Mouse (Mus musculus) thymus, postnatal 10 days (tissue): ENCODE measurements at regions not wholly inside any gene's neighbourhood (a gene's known extent, or its start where the extent isn't known, plus 50 kb on each side); places are given as distances from the start of the nearest gene placed in this dataset.

Source experiments
- DNase-seq, 2 experiments: peaks; one replicate each; pipeline ENCODE4 v3.0.0; 2021; ENCODE audit warnings: low spot score in 2 of 2

- no peak for DNase-seq
Observed at GRCm38 (mm10) chr14:61819251-61819650, 212.0 kb downstream of the Kcnrg start.

- DNase-seq: no peak
Observed at GRCm38 (mm10) chr14:61834291-61834936, 227.2 kb downstream of the Kcnrg start.

DNA sequence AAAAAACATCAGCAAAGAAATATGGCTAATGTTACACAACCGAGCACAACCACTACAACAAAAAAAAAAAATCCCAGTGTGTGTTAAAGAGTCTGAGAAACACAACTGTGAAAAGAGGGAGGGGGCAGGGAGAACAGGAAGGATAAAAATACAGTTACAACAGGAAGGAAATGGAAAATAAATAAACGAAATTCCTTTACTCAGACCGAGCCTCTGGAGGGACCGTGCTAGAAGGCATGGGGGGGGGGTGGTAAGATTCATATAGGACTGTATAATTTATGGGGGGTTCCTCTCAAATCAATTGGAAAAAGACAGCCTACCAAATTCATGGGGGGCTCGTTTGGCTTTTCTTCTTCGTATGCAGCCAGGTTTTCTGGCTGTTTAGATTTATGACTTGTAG, 228.5 kb downstream of the Kcnrg start:
- DNase-seq: no peak

- no peak for DNase-seq
Observed at GRCm38 (mm10) chr14:61836231-61836630, 229.0 kb downstream of the Kcnrg start.

DNA sequence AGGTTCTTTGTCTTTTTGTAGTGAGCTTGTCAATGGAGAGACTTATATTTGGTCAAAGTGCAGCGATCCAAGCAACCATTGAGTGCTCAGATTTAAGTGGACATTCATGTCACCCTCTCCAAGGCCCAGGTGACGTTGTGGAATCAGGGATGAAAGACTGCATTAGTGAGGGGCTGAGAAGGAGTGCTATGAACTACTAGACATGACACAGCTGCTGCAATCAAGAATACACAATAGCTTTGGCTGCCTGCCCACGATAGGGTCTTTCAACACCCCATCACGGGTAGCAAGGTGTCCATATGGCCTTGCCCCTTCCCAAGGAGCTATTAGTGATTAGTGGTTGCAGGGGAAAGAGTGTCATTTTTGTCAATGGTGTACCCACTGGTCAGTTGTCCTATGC, 229.7 kb downstream of the Kcnrg start:
- no peak for DNase-seq

DNA sequence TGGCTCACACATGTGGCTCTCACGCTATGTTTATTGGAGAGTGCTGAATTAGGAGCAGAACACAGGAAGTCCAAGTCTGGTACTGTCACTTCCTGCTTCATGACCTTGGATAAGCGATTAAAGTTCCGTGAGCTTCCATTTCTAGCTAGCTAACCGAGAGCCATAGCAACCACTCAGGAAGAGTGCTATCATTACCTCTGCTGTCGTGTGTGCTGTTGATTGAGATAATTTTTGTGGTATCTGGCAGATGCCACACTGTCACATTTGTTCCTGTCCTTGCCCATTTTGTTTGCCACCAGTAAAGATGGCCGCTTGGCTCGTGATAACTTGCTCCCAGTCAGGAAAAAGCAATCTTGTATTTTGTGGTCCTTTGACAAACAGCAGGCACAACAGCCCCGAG, 230.6 kb downstream of the Kcnrg start:
- no peak for DNase-seq

GRCm38 (mm10) chr14:61842476-61842875, 235.2 kb downstream of the Kcnrg start:
- DNase-seq: no peak

- DNase-seq: no peak
Observed at GRCm38 (mm10) chr14:61846441-61846840, 239.2 kb downstream of the Kcnrg start.

GRCm38 (mm10) chr14:61850244-61850643, 243.0 kb downstream of the Kcnrg start:
- DNase-seq: no peak

- DNase-seq: no peak
Observed at GRCm38 (mm10) chr14:61857616-61858015, 250.4 kb downstream of the Kcnrg start.

GRCm38 (mm10) chr14:61860688-61861087, 253.4 kb downstream of the Kcnrg start:
- no peak for DNase-seq

- peak; percentile 8 to 26 for DNase-seq
Observed at GRCm38 (mm10) chr14:61861357-61861958, 254.2 kb downstream of the Kcnrg start.

- no peak for DNase-seq
Observed at GRCm38 (mm10) chr14:61862931-61863330, 255.7 kb downstream of the Kcnrg start.

- DNase-seq: no peak
Observed at GRCm38 (mm10) chr14:61863475-61863874, 256.2 kb downstream of the Kcnrg start.

- no peak for DNase-seq
Observed at GRCm38 (mm10) chr14:61866532-61867268, 259.4 kb downstream of the Kcnrg start.

GRCm38 (mm10) chr14:61874206-61874605, 266.9 kb downstream of the Kcnrg start:
- no peak for DNase-seq

DNA sequence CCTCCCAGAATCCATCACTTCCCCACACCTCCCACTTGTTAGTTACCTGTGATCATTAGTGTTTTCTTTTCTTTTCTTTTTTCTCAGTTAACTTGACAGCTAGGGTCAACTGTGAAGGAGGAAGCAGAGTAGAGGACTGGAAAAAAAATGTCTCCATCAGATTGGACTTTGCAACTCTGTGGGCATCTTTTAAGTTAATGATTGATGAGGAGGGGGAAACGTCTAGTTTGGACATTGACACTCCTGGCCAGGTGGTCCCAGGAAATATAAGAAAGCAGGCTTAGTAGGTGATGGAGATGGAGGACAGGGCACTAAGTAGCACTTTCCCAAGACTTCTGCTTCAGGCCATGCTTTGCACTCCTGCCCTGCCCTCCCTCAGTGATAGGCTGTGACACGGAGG, 272.2 kb downstream of the Kcnrg start:
- no peak for DNase-seq

DNA sequence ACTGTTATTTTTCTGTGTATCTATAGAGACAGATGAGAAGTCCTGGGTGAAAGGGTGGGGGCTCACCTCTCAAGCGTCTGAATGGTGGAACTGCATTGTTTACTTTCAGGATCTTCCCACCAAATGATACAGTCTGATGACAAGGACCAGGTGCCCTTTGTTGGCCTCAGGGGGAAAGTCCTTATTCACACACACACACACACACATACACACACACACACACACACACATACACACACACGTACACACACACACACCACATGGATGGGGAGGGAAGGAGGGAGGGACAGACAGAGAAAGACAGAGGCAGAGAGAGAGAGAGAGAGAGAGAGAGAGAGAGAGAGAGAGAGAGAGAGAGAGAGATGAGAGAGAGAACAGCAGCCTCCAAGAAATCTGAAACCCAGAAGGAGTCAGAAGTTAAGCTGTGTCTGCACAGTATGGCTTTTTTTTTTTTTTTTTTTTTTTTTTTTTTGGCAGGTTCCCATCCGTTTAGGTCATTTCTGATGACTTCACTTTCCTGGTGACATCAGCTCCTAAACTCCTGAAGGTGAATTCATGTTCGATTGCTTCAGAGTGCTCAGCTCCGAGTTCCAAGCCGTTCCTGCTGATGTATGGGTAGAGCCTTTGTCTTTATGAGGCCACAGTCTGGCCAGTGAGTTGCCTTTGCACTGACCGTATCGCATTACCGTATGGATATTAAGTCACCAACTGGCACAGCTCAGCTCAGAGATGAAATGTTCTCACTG, 273.4 kb downstream of the Kcnrg start:
- DNase-seq: no peak

- no peak for DNase-seq
Observed at GRCm38 (mm10) chr14:61885241-61886015, 278.2 kb downstream of the Kcnrg start.

DNA sequence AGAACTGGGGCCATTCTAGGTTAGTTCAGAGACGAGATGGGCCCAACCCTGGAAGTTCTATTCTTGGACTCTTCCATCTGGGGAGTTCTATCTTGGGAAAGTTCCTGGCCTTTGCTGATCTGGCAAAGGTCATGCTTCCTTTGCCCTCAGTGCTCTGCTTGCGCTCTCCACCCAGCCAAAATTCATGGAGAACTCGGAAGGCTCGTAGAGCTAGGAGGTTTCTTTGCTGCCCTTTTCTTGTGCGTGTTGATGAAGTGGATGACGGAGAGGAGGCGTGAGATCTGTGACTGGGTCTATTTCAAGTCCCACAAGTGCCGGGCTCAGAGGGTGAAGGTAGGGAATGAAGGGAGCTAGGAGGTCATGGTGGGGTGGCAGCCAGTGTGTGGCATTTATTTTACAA, 282.4 kb downstream of the Kcnrg start:
- no peak for DNase-seq

DNA sequence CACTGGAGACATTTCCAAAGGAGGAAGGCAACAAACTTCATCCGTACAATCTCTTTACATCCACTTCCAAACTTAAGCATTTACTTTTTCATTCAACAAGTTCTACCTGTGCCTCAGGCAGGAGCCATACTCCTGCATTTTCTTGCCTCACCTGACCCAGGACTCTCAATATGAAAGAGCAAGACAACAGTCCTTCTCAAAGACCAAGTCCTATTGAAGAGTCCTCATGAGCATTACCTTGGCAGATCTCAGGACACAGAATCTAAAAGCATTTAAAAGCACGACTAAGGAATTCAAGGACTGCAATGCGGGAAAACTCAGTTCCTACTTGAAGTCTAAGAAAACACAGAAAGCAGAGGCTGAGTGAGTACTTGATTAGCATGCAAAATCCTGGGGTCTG, 286.5 kb downstream of the Kcnrg start:
- no peak for DNase-seq

DNA sequence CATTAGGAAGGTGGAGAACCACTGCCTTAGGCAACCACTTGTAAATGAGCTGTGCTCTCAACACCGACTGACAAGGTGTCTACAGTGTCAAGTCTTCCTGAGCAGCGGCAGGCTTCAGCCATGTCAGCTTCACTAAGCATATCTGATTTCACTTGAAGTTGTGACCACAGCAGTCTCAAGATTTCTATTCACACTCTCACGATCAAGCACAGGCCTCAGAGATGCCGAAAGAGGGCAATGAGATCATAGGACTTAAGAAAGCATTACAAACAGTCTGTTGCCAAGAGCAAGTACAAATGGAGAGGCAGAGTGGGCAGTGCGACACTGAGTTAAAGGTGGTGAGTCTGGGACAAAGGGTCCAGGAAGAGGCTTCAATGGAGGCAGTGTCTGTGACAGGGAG, 289.6 kb downstream of the Kcnrg start:
- DNase-seq: no peak
